Mouse (Mus musculus): Measurements from ENCODE around the gene Olfr19.

GRCm38 (mm10) chr16:16664994-16665393 is 11.2 kb downstream of the Olfr19 start:
- TF ChIP-seq CTCF (IDR thresholded peaks at IDR 0.05; ENCODE audit: low read depth, low read length) = no peak
- TF ChIP-seq POLR2A (IDR thresholded peaks at IDR 0.05; ENCODE audit: borderline replicate concordance, low read depth, low read length) = no peak

All from bone marrow macrophage, adult 2 months (primary cell).